Comparison of ENCODE assay signal across 8 mouse cellular contexts in the genomic region with DNA sequence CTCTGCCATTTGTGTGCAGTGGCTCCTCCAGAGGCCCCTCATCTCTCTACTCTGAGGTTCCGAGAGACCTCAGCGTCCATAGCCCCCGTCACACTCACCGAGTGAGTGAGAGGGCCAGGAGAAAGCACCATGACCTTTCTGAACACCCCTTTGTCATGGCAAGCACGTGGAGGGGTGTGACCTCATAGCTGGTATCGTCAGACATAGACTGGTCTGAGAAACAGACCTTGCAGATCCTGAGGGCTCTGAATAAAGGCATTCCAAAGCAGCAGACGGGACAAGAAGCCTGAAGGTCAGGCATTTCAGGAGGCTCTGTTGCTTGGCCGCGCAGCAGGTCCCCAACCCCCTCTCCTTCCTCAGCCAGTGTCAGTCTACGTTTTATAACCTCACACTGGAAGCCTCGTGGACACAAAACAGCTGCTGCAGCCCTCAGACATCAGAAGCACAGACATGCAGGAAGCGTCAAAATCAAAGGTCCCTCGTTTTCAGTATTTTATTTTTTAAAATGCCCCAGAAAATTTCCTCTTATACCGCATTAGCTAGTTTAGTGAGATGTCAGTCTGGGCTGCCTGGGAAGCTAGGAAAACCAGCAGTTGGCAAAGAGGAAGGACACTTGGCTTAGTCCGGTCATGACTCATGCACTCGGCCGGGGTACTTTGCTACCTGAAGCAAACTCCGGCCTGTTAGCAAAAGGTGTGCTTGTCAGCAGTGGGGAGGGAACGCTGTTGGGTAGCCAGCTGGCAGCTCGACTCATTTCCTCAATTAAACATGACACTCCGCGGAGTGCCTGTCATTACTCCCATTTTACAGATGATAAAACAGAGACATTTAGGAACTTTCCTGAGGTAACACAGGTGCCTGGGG. TPM values are rescaled to one million over a fixed set of nuclear protein-coding genes. Genes with fewer than 3 reads are reported as not detected.
DNase-seq lines count a peak whose midpoint lies in the region; TF ChIP-seq lines count a peak whose summit lies in the region.

No protein-coding gene starts in this region.

- no peak for TF ChIP-seq POLR2A in lung, adult 2 months (IDR thresholded peaks at IDR 0.05; ENCODE audit: borderline replicate concordance, extremely low read depth, low read depth, low read length)

- TF ChIP-seq CTCF in lung, adult 2 months (IDR thresholded peaks at IDR 0.05; ENCODE audit: insufficient read depth, low read length): no peak

- peak; percentile 30 for DNase-seq in cerebellum, adult 8-10 months
- DNase-seq in cerebellum, adult 11 months: no peak
- peak; percentile 76 for DNase-seq in R1 (ENCODE audit: low read depth, low spot score)
- DNase-seq in heart, postnatal 36 days: peak; percentile 23 to 32
- peak; percentile 54 for DNase-seq in lung, adult 2 months
- DNase-seq in left cerebral cortex, postnatal 14 days (ENCODE audit: low spot score in 2 of 2): no peak
- DNase-seq in urinary bladder, adult 18-20 months (ENCODE audit: low spot score in 2 of 2): no peak
- DNase-seq in layer of hippocampus, postnatal 14 days (ENCODE audit: low spot score in 2 of 2): no peak

- peaks cover 61% of the 10 kb centered on the region for H3K4me1 ChIP-seq in lung, adult 2 months (ENCODE audit: control insufficient read depth, insufficient read depth, low read length)

- no peak overlapping the region for H3K4me3 ChIP-seq in lung, adult 2 months (replicated peaks; ENCODE audit: extremely low read depth, low read depth, low read length)

- intact Hi-C loops in heart, postnatal 36 days (cut with DNase I): no loop called here
- intact Hi-C loops in left cerebral cortex, postnatal 14 days (cut with DNase I): no loop called here

- 18% methylated on average over 22 of the region's 22 CpGs for WGBS in lung, adult 2 months

RNA-seq across cellular contexts. Expression of gene Atp2a3, which starts 9.6 kb away (rescaled TPM):
- total RNA-seq in heart, postnatal 36 days (2021): 10 to 100 TPM; 11.1 to 11.9 TPM
- 253 and 256 TPM in 2 replicates for polyA plus RNA-seq in lung, adult 2 months (2012; rRNA removed)
- 1 to 10 TPM; 7.9 to 8.5 TPM for total RNA-seq in left cerebral cortex, postnatal 14 days (2021)
- 1 to 10 TPM; 7.9 to 8.1 TPM for total RNA-seq in layer of hippocampus, postnatal 14 days (2021)

RNA-seq across cellular contexts. Expression of gene P2rx1, which starts 47.5 kb away (rescaled TPM):
- total RNA-seq in heart, postnatal 36 days (2021): under 1 TPM; 0.33 to 0.38 TPM
- polyA plus RNA-seq in lung, adult 2 months (2012; rRNA removed): 3.2 and 4.4 TPM in 2 replicates
- total RNA-seq in left cerebral cortex, postnatal 14 days (2021): 1 to 10 TPM; 1.2 to 1.3 TPM
- total RNA-seq in layer of hippocampus, postnatal 14 days (2021): under 1 TPM; 0.65 to 0.83 TPM

Comparison
In these comparisons a context has a peak if more than half of its experiments do, and no peak if none do; other contexts are left out.
1. DNase-seq: peak in cerebellum, adult 8-10 months (single experiment), R1 (single experiment), heart, postnatal 36 days (2 of 2) and lung, adult 2 months (single experiment); none in cerebellum, adult 11 months (single experiment), left cerebral cortex, postnatal 14 days (0 of 2), urinary bladder, adult 18-20 months (0 of 2) and layer of hippocampus, postnatal 14 days (0 of 2).